7 mouse cellular contexts compared by ENCODE assay signal in the genomic region with DNA sequence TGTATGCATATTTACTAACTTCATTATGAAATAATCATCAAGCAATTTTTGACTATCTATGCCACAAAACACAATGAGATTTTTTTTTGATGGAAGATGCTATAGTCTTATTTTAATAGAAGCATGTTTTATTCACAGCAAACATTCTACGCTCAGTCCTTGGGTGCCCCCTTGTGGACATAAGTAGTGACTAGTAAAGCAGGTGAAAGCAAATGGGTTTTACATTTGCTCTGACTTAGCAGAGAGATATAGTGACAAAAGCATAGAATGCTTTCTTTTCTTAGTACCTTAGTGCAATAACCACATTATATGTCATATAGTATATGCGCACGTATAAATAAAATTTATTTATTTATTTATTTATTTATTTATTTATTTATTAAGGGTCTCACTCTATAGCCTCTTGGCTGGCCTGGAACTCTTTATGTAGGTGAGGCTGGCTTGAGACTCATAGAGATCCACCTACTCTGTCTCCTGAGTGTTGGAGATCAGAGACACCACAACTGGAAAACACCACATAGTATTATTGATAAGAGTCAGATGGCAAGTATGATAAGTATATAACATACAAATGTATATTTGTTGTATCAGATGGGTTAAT.
DNase-seq lines count a peak whose midpoint lies in the region; ATAC-seq lines count a peak whose summit lies in the region.

No protein-coding gene starts in this region.

- H3K36me3 ChIP-seq in forebrain, embryonic 14.5 days (ENCODE audit: control insufficient read depth, insufficient read depth, low read length): no peaks in the 10 kb centered on the region

- H3K27me3 ChIP-seq in forebrain, embryonic 14.5 days (replicated peaks; ENCODE audit: control insufficient read depth, insufficient read depth, low read length): no peaks in the 10 kb centered on the region

- H3K9me3 ChIP-seq in forebrain, embryonic 14.5 days (replicated peaks; ENCODE audit: control insufficient read depth, low read length): no peaks in the 10 kb centered on the region

- peak; percentile 61 for DNase-seq in Muller cell, postnatal 12 days (ENCODE audit: inconsistent ontology term)
- peak; percentile 73 for DNase-seq in brain, embryonic 18.5 days (ENCODE audit: low read depth, low spot score)
- DNase-seq in forebrain, embryonic 14.5 days (ENCODE audit: low spot score): peak; percentile 93
- DNase-seq in hindlimb bud, embryonic 11.5 days (ENCODE audit: extremely low spot score, low read depth, low spot score): peak; percentile 33
- peak; percentile 32 to 64 for DNase-seq in layer of hippocampus, postnatal 36 days
- DNase-seq in mesoderm, embryonic 11.5 days (ENCODE audit: low read depth, low spot score): peak; percentile 77
- DNase-seq in right cerebral cortex, postnatal 4 days: peak; percentile 81

- H3K9ac ChIP-seq in forebrain, embryonic 14.5 days (ENCODE audit: low read length): no peak overlapping the region

- no peaks in the 10 kb centered on the region for H3K4me1 ChIP-seq in forebrain, embryonic 14.5 days (ENCODE audit: control insufficient read depth, insufficient read depth, low read length)

- no peak overlapping the region for H3K27ac ChIP-seq in forebrain, embryonic 14.5 days (ENCODE audit: low read depth, low read length)

- 27% methylated on average over 3 of the region's 3 CpGs for WGBS in forebrain, embryonic 14.5 days

- ATAC-seq in forebrain, embryonic 14.5 days: peak; percentile 61

- no peak overlapping the region for H3K4me2 ChIP-seq in forebrain, embryonic 14.5 days (ENCODE audit: low read length)

- H3K4me3 ChIP-seq in forebrain, embryonic 14.5 days (ENCODE audit: low read depth, low read length): no peak overlapping the region

Comparison
In these comparisons a context has a peak if more than half of its experiments do, and no peak if none do; other contexts are left out.
1. DNase-seq: peak in every context shown above with its lines; median percentile 93 in forebrain, embryonic 14.5 days; 81 in right cerebral cortex, postnatal 4 days; 77 in mesoderm, embryonic 11.5 days; 73 in brain, embryonic 18.5 days; 61 in Muller cell, postnatal 12 days; 48 in layer of hippocampus, postnatal 36 days; 33 in hindlimb bud, embryonic 11.5 days.